Mouse (Mus musculus) right cerebral cortex, adult 18-20 months (tissue): Measurements from ENCODE around the gene Taar9.
A peak's percentile ranks its signal among the peaks of the same experiment; 100 is the strongest.
"Not testable (repeated sequence)": the region's sequence is repeated elsewhere in the genome, so short reads cannot be mapped to it uniquely, and the experiment has no call there.

Source experiments
- DNase-seq: peaks from one replicate; pipeline ENCODE4 v3.0.0; 2022; ENCODE audit warnings: mixed read lengths

The Taar9 gene

GRCm38 (mm10) chr10:24109434-24109833 is at the start of gene Taar9:
Taar9 (minus strand) TSS chr10:24109534.
- DNase-seq = not testable (repeated sequence)

- DNase-seq = no peak
Observed at GRCm38 (mm10) chr10:24158470-24159254, 49.3 kb upstream of the Taar9 start.

GRCm38 (mm10) chr10:24150086-24150485 is 40.8 kb upstream of the Taar9 start:
- DNase-seq = no peak

GRCm38 (mm10) chr10:24149135-24149781 is 39.9 kb upstream of the Taar9 start, which contains the start of gene Stx7:
Stx7 (plus strand) TSS chr10:24149302.
- peak; percentile 95 for DNase-seq

GRCm38 (mm10) chr10:24142735-24143134 is 33.4 kb upstream of the Taar9 start:
- no peak for DNase-seq

GRCm38 (mm10) chr10:24138623-24139261 is 29.4 kb upstream of the Taar9 start:
- no peak for DNase-seq

GRCm38 (mm10) chr10:24134071-24134645 is 24.8 kb upstream of the Taar9 start:
- no peak for DNase-seq

GRCm38 (mm10) chr10:24133132-24133531 is 23.8 kb upstream of the Taar9 start:
- no peak for DNase-seq

- no peak for DNase-seq
Observed at GRCm38 (mm10) chr10:24132273-24132672, 22.9 kb upstream of the Taar9 start.

GRCm38 (mm10) chr10:24131451-24132262 is 22.3 kb upstream of the Taar9 start:
- peak; percentile 57 for DNase-seq

- peak; percentile 24 for DNase-seq
Observed at GRCm38 (mm10) chr10:24111116-24111778, 1.9 kb upstream of the Taar9 start.

GRCm38 (mm10) chr10:24108236-24108635 is 1.1 kb downstream of the Taar9 start:
- DNase-seq = no peak

GRCm38 (mm10) chr10:24107747-24108146 is 1.6 kb downstream of the Taar9 start:
- DNase-seq = no peak

- not testable (repeated sequence) for DNase-seq
Observed at GRCm38 (mm10) chr10:24103299-24103698, 6.0 kb downstream of the Taar9 start.

GRCm38 (mm10) chr10:24101812-24102211 is 7.5 kb downstream of the Taar9 start, which contains the start of gene Taar8c:
Taar8c (minus strand) TSS chr10:24101912.
- DNase-seq = not testable (repeated sequence)

GRCm38 (mm10) chr10:24097010-24097409 is 12.3 kb downstream of the Taar9 start:
- DNase-seq = not testable (repeated sequence)

- DNase-seq = no peak
Observed at GRCm38 (mm10) chr10:24092194-24092593, 17.1 kb downstream of the Taar9 start, which contains the start of gene Taar8b. Taar8b (minus strand) TSS chr10:24092294.

GRCm38 (mm10) chr10:24087168-24087567 is 22.2 kb downstream of the Taar9 start:
- DNase-seq = no peak

GRCm38 (mm10) chr10:24086555-24086954 is 22.8 kb downstream of the Taar9 start:
- no peak for DNase-seq

GRCm38 (mm10) chr10:24085936-24086335 is 23.4 kb downstream of the Taar9 start:
- no peak for DNase-seq

GRCm38 (mm10) chr10:24080166-24080565 is 29.2 kb downstream of the Taar9 start:
- DNase-seq = peak; percentile 29

GRCm38 (mm10) chr10:24076200-24076599 is 33.1 kb downstream of the Taar9 start, which contains the start of gene Taar8a:
Taar8a (plus strand) TSS chr10:24076500.
- not testable (repeated sequence) for DNase-seq
